Mouse (Mus musculus) lung, embryonic 16.5 days (tissue): ENCODE data around the gene Cdh15. TPM values are rescaled to one million over a fixed set of nuclear protein-coding genes. Genes with fewer than 3 reads are reported as not detected.

Experiments used
- ATAC-seq: fragments of 200-750 bp; cut with Nextera tagmentation; 2 replicates; pipeline ENCODE4 v1.8.0; 2017; ENCODE audit warnings: low read depth, mild to moderate bottlenecking, moderate library complexity
- H3K27ac ChIP-seq: fragments of 300-500 bp; sonication (generic); 2 replicates; pipeline ENCODE4 v1.5.1; 2014; ENCODE audit warnings: mild to moderate bottlenecking, control low read depth, low read length
- H3K27me3 ChIP-seq: fragments of 300-500 bp; sonication (generic); 2 replicates; pipeline ENCODE4 v1.6.1; 2014; ENCODE audit warnings: low read depth, low read length, mixed read lengths; ENCODE audit not compliant: control insufficient read depth, insufficient read depth
- H3K36me3 ChIP-seq: fragments of 300-500 bp; sonication (generic); 2 replicates; pipeline ENCODE4 v1.6.1; 2014; ENCODE audit warnings: low read length; ENCODE audit not compliant: control insufficient read depth, insufficient read depth
- H3K4me1 ChIP-seq: fragments of 300-500 bp; sonication (generic); replicated peaks from 2 replicates; pipeline ENCODE4 v1.6.1; 2014; ENCODE audit warnings: low read length, mixed read lengths; ENCODE audit not compliant: control insufficient read depth, insufficient read depth
- H3K4me2 ChIP-seq: fragments of 300-500 bp; sonication (generic); 2 replicates; pipeline ENCODE4 v1.6.1; 2014; ENCODE audit warnings: low read depth, low read length, control low read depth
- H3K4me3 ChIP-seq: fragments of 300-500 bp; sonication (generic); 2 replicates; pipeline ENCODE4 v1.5.1; 2014; ENCODE audit warnings: mild to moderate bottlenecking, low read length, control low read depth
- H3K9ac ChIP-seq: fragments of 300-500 bp; sonication (generic); 2 replicates; pipeline ENCODE4 v1.6.1; 2014; ENCODE audit warnings: low read length, control low read depth
- H3K9me3 ChIP-seq: fragments of 300-500 bp; sonication (generic); 2 replicates; pipeline ENCODE4 v1.6.1; 2016; ENCODE audit warnings: low read length; ENCODE audit not compliant: control insufficient read depth
- WGBS: fragments of 180-500 bp; shearing (Covaris S2); extraction: QIAGEN DNeasy Blood & Tissue Kit; methylation state at CpG from one replicate; pipeline ENCODE4 v1.1.7; 2014; 5-methylcytosine and 5-hydroxymethylcytosine counted together
- polyA plus RNA-seq: library from polyadenylated mRNA; unstranded; fragments of >200 nt; fragmentation: Nextera tagmentation; extraction: Ambion mirVana; gene quantifications from 2 replicates; pipeline ENCODE4 v1.2.1, GENCODE M21; 2015

Gene Cdh15
- polyA plus RNA-seq, 1 experiment from 2014 or later: 0.49 TPM

- Histone ChIP-seq H3K36me3 (peaks cover 18% of the 10 kb centered on the region), H3K27ac (no peak overlapping the region), H3K4me3 (no peak overlapping the region), H3K27me3 (no peaks in the 10 kb centered on the region), H3K4me2 (no peak overlapping the region), H3K4me1 (peaks cover 7% of the 10 kb centered on the region), H3K9me3 (no peaks in the 10 kb centered on the region), H3K9ac (no peak overlapping the region)
- 15% methylated on average over 6 of the region's 6 CpGs for WGBS
- peak; percentile 89 for ATAC-seq
Measured at GRCm38 (mm10) chr8:122906463-122907021, 58.8 kb downstream of the Cdh15 start.

- Histone ChIP-seq H3K4me3 (no peak overlapping the region), H3K36me3 (peaks cover 17% of the 10 kb centered on the region), H3K27ac (no peak overlapping the region), H3K9me3 (no peaks in the 10 kb centered on the region), H3K4me2 (no peak overlapping the region), H3K9ac (no peak overlapping the region), H3K4me1 (no peaks in the 10 kb centered on the region), H3K27me3 (no peaks in the 10 kb centered on the region)
- no peak for ATAC-seq
- WGBS: 76% methylated on average over 3 of the region's 3 CpGs
Measured at GRCm38 (mm10) chr8:122912150-122912549, 64.4 kb downstream of the Cdh15 start.

- Histone ChIP-seq H3K9me3 (no peaks in the 10 kb centered on the region), H3K9ac (no peak overlapping the region), H3K4me2 (no peak overlapping the region), H3K27ac (no peak overlapping the region), H3K4me3 (no peak overlapping the region), H3K27me3 (no peaks in the 10 kb centered on the region), H3K36me3 (peaks cover 10% of the 10 kb centered on the region), H3K4me1 (peaks cover 4% of the 10 kb centered on the region; the same call in 1 of the 2 replicates)
- WGBS: 87% methylated on average over 4 of the region's 4 CpGs
- no peak for ATAC-seq
Measured at GRCm38 (mm10) chr8:122912871-122913270, 65.1 kb downstream of the Cdh15 start.

- ATAC-seq: no peak
- no peaks in the 10 kb centered on the region for H3K27me3 ChIP-seq
- 63% methylated on average over 3 of the region's 3 CpGs for WGBS
- 0 out of 2 replicates have a peak, but pooled peaks cover 2% of the 10 kb centered on the region for H3K36me3 ChIP-seq
- H3K4me3 ChIP-seq: no peak overlapping the region
- H3K4me1 ChIP-seq: peaks cover 12% of the 10 kb centered on the region
- H3K4me2 ChIP-seq: no peak overlapping the region
- no peak overlapping the region for H3K27ac ChIP-seq
- H3K9ac ChIP-seq: no peak overlapping the region
- no peaks in the 10 kb centered on the region for H3K9me3 ChIP-seq
Measured at GRCm38 (mm10) chr8:122916766-122917165, 69.0 kb downstream of the Cdh15 start.

Other genes starting within 250 kb of the Cdh15 start
- gene Galns, start 236.5 kb upstream of the Cdh15 start, polyA plus RNA-seq: 15.0 and 15.2 TPM in 2 replicates
- 48.0 and 62.6 TPM in 2 replicates for gene Trappc2l, start 236.3 kb upstream of the Cdh15 start, polyA plus RNA-seq
- not detected in 2 replicates for gene Pabpn1l, start 225.2 kb upstream of the Cdh15 start, polyA plus RNA-seq
- 5.8 and 6.8 TPM in 2 replicates for gene Cbfa2t3, start 148.9 kb upstream of the Cdh15 start, polyA plus RNA-seq
- gene Acsf3, start 72.5 kb upstream of the Cdh15 start, polyA plus RNA-seq: 17.0 and 17.1 TPM in 2 replicates
- 23.9 and 25.8 TPM in 2 replicates for gene Ankrd11, start 194.3 kb downstream of the Cdh15 start, polyA plus RNA-seq
- gene Spg7, start 215.0 kb downstream of the Cdh15 start, polyA plus RNA-seq: 43.7 and 46.4 TPM in 2 replicates